Mouse (Mus musculus) intestine, embryonic 16.5 days (tissue): ENCODE measurements at regions not wholly inside any gene's neighbourhood (a gene's known extent, or its start where the extent isn't known, plus 50 kb on each side); places are given as distances from the start of the nearest gene placed in this dataset.

Experiments
- ATAC-seq: fragments of 200-750 bp; cut with Nextera tagmentation; 2 replicates; pipeline ENCODE4 v1.8.0; 2017; ENCODE audit warnings: moderate TSS enrichment, moderate library complexity
- H3K27ac ChIP-seq: fragments of 300-500 bp; sonication (generic); 2 replicates; pipeline ENCODE4 v1.5.1; 2014; ENCODE audit warnings: mild to moderate bottlenecking, low read length
- H3K27me3 ChIP-seq: fragments of 300-500 bp; sonication (generic); replicated peaks from 2 replicates; pipeline ENCODE4 v1.6.1; 2014; ENCODE audit warnings: low read length, control low read depth, mixed read lengths; ENCODE audit not compliant: control insufficient read depth, insufficient read depth
- H3K36me3 ChIP-seq: fragments of 300-500 bp; sonication (generic); 2 replicates; pipeline ENCODE4 v1.6.1; 2014; ENCODE audit warnings: low read length, control low read depth; ENCODE audit not compliant: control insufficient read depth, insufficient read depth
- H3K4me1 ChIP-seq: fragments of 300-500 bp; sonication (generic); 2 replicates; pipeline ENCODE4 v1.6.1; 2014; ENCODE audit warnings: low read length, control low read depth, mixed read lengths; ENCODE audit not compliant: control insufficient read depth, insufficient read depth
- H3K4me2 ChIP-seq: fragments of 300-500 bp; sonication (generic); 2 replicates; pipeline ENCODE4 v1.6.1; 2014; ENCODE audit warnings: low read depth, low read length, control low read depth
- H3K4me3 ChIP-seq: fragments of 300-500 bp; sonication (generic); 2 replicates; pipeline ENCODE4 v1.5.1; 2014; ENCODE audit warnings: mild to moderate bottlenecking, low read length
- H3K9ac ChIP-seq: fragments of 300-500 bp; sonication (generic); 2 replicates; pipeline ENCODE4 v1.6.1; 2014; ENCODE audit warnings: low read depth, low read length
- H3K9me3 ChIP-seq: fragments of 300-500 bp; sonication (generic); 2 replicates; pipeline ENCODE4 v1.6.1; 2016; ENCODE audit warnings: low read length, control low read depth; ENCODE audit not compliant: control insufficient read depth
- WGBS: fragments of 180-500 bp; shearing (Covaris S2); extraction: QIAGEN DNeasy Blood & Tissue Kit; methylation state at CpG from one replicate; pipeline ENCODE4 v1.1.7; 2014; 5-methylcytosine and 5-hydroxymethylcytosine counted together

- no peak overlapping the region for H3K27ac ChIP-seq
- ATAC-seq: no peak
Measured at GRCm38 (mm10) chr9:61862071-61862480, 52.3 kb downstream of the Rplp1 start.

GRCm38 (mm10) chr9:61860147-61860546, 54.2 kb downstream of the Rplp1 start:
- 0 out of 2 replicates have a peak, but pooled peaks cover 3% of the 10 kb centered on the region for H3K4me1 ChIP-seq
- H3K4me3 ChIP-seq: no peak overlapping the region
- H3K27ac ChIP-seq: no peak overlapping the region
- H3K4me2 ChIP-seq: no peak overlapping the region
- no peaks in the 10 kb centered on the region for H3K9me3 ChIP-seq
- H3K27me3 ChIP-seq: no peaks in the 10 kb centered on the region
- H3K36me3 ChIP-seq: no peaks in the 10 kb centered on the region
- WGBS: 27% methylated on average over 2 of the region's 2 CpGs
- 0 out of 2 replicates have a peak, but pooled peaks have one; percentile 42 for ATAC-seq
- no peak overlapping the region for H3K9ac ChIP-seq

More at GRCm38 (mm10) chr9:61862071-61862480, 52.3 kb downstream of the Rplp1 start:
- Histone ChIP-seq H3K27me3 (no peaks in the 10 kb centered on the region), H3K36me3 (no peaks in the 10 kb centered on the region), H3K9ac (no peak overlapping the region), H3K9me3 (no peaks in the 10 kb centered on the region), H3K4me3 (no peak overlapping the region), H3K4me1 (0 out of 2 replicates have a peak, but pooled peaks cover 3% of the 10 kb centered on the region), H3K4me2 (no peak overlapping the region)
- WGBS: 86% methylated on average over 6 of the region's 6 CpGs

GRCm38 (mm10) chr9:61859438-61859837, 54.9 kb downstream of the Rplp1 start:
- no peaks in the 10 kb centered on the region for H3K27me3 ChIP-seq
- H3K9me3 ChIP-seq: no peaks in the 10 kb centered on the region
- H3K4me3 ChIP-seq: no peak overlapping the region
- no peak overlapping the region for H3K27ac ChIP-seq
- no peak overlapping the region for H3K9ac ChIP-seq
- H3K4me1 ChIP-seq: 0 out of 2 replicates have a peak, but pooled peaks cover 3% of the 10 kb centered on the region
- 33% methylated on average over 6 of the region's 6 CpGs for WGBS
- H3K4me2 ChIP-seq: 0 out of 2 replicates have a peak overlapping the region, but pooled peaks have one; percentile 14
- no peak for ATAC-seq
- no peaks in the 10 kb centered on the region for H3K36me3 ChIP-seq

- no peak overlapping the region for H3K4me3 ChIP-seq
- no peak for ATAC-seq
- no peak overlapping the region for H3K9ac ChIP-seq
- 0 out of 2 replicates have a peak, but pooled peaks cover 3% of the 10 kb centered on the region for H3K4me1 ChIP-seq
- H3K36me3 ChIP-seq: no peaks in the 10 kb centered on the region
- no peaks in the 10 kb centered on the region for H3K27me3 ChIP-seq
- H3K9me3 ChIP-seq: no peaks in the 10 kb centered on the region
- no peak overlapping the region for H3K4me2 ChIP-seq
- no peak overlapping the region for H3K27ac ChIP-seq
- 78% methylated on average over 6 of the region's 6 CpGs for WGBS
Measured at GRCm38 (mm10) chr9:61857817-61858216, 56.5 kb downstream of the Rplp1 start.

GRCm38 (mm10) chr9:61856686-61857085, 57.7 kb downstream of the Rplp1 start:
- Histone ChIP-seq H3K36me3 (no peaks in the 10 kb centered on the region), H3K4me2 (no peak overlapping the region), H3K9ac (no peak overlapping the region), H3K27ac (no peak overlapping the region), H3K9me3 (no peaks in the 10 kb centered on the region), H3K4me1 (0 out of 2 replicates have a peak, but pooled peaks cover 3% of the 10 kb centered on the region), H3K4me3 (no peak overlapping the region), H3K27me3 (no peaks in the 10 kb centered on the region)
- WGBS: 96% methylated on average over 1 of the region's 1 CpGs
- ATAC-seq: no peak

- ATAC-seq: no peak
- no peaks in the 10 kb centered on the region for H3K36me3 ChIP-seq
- no peaks in the 10 kb centered on the region for H3K27me3 ChIP-seq
- WGBS: 76% methylated on average over 11 of the region's 11 CpGs
- 0 out of 2 replicates have a peak, but pooled peaks cover 3% of the 10 kb centered on the region for H3K4me1 ChIP-seq
- H3K9me3 ChIP-seq: no peaks in the 10 kb centered on the region
- H3K27ac ChIP-seq: no peak overlapping the region
- H3K4me2 ChIP-seq: no peak overlapping the region
- no peak overlapping the region for H3K9ac ChIP-seq
- H3K4me3 ChIP-seq: no peak overlapping the region
Measured at GRCm38 (mm10) chr9:61855686-61856085, 58.7 kb downstream of the Rplp1 start.

- no peaks in the 10 kb centered on the region for H3K4me1 ChIP-seq
- H3K27me3 ChIP-seq: no peaks in the 10 kb centered on the region
- no peaks in the 10 kb centered on the region for H3K36me3 ChIP-seq
- H3K4me2 ChIP-seq: no peak overlapping the region
- 86% methylated on average over 4 of the region's 4 CpGs for WGBS
- no peak overlapping the region for H3K27ac ChIP-seq
- no peaks in the 10 kb centered on the region for H3K9me3 ChIP-seq
- ATAC-seq: no peak
- no peak overlapping the region for H3K4me3 ChIP-seq
- no peak overlapping the region for H3K9ac ChIP-seq
Measured at GRCm38 (mm10) chr9:61853841-61854240, 60.5 kb downstream of the Rplp1 start.

- Histone ChIP-seq H3K9ac (no peak overlapping the region), H3K27ac (no peak overlapping the region), H3K36me3 (no peaks in the 10 kb centered on the region), H3K9me3 (no peaks in the 10 kb centered on the region), H3K27me3 (no peaks in the 10 kb centered on the region), H3K4me2 (no peak overlapping the region), H3K4me1 (no peaks in the 10 kb centered on the region), H3K4me3 (no peak overlapping the region)
- no peak for ATAC-seq
- 96% methylated on average over 3 of the region's 3 CpGs for WGBS
Measured at GRCm38 (mm10) chr9:61851331-61851730, 63.0 kb downstream of the Rplp1 start.

- Histone ChIP-seq H3K9me3 (no peaks in the 10 kb centered on the region), H3K27ac (no peak overlapping the region), H3K36me3 (no peaks in the 10 kb centered on the region), H3K27me3 (no peaks in the 10 kb centered on the region), H3K4me2 (no peak overlapping the region), H3K4me1 (no peaks in the 10 kb centered on the region), H3K4me3 (no peak overlapping the region), H3K9ac (no peak overlapping the region)
- no peak for ATAC-seq
- WGBS: 62% methylated on average over 2 of the region's 2 CpGs
Measured at GRCm38 (mm10) chr9:61848401-61848800, 65.9 kb downstream of the Rplp1 start.

GRCm38 (mm10) chr9:61847496-61847895, 66.8 kb downstream of the Rplp1 start:
- no peak for ATAC-seq
- Histone ChIP-seq H3K4me2 (no peak overlapping the region), H3K27ac (no peak overlapping the region), H3K27me3 (no peaks in the 10 kb centered on the region), H3K4me1 (no peaks in the 10 kb centered on the region), H3K9ac (no peak overlapping the region), H3K4me3 (no peak overlapping the region), H3K36me3 (no peaks in the 10 kb centered on the region), H3K9me3 (no peaks in the 10 kb centered on the region)
